In genomic region chr5:148342061-148342741, GRCm38 (mm10) we compare ENCODE assay signal across 8 mouse cellular contexts. TPM values are rescaled to one million over a fixed set of nuclear protein-coding genes. Genes with fewer than 3 reads are reported as not detected.
DNase-seq lines count a peak whose midpoint lies in the region; ATAC-seq and TF ChIP-seq lines count a peak whose summit lies in the region.

No protein-coding gene starts in this region.

- ATAC-seq in lung, embryonic 16.5 days (ENCODE audit: low read depth) = peak; percentile 87

- H3K36me3 ChIP-seq in embryonic facial prominence, embryonic 10.5 days (replicated peaks) = peaks cover 30% of the 10 kb centered on the region
- 0 out of 2 replicates have a peak, but pooled peaks cover 2% of the 10 kb centered on the region for H3K36me3 ChIP-seq in lung, embryonic 16.5 days (ENCODE audit: control insufficient read depth, insufficient read depth, low read length)

- H3K4me2 ChIP-seq in lung, embryonic 16.5 days (ENCODE audit: low read depth, low read length) = peak overlapping the region; percentile 28

- no peak for DNase-seq in gastrocnemius, adult 2 months
- no peak for DNase-seq in gastrocnemius, postnatal 14 days
- DNase-seq in embryonic facial prominence, embryonic 10.5 days (ENCODE audit: low spot score) = peak; percentile 52
- DNase-seq in heart, postnatal 10 days = peak; percentile 78 to 79
- DNase-seq in kidney, postnatal 25 days = peak; percentile 41 to 67
- DNase-seq in cerebellum, adult 11-12 months = no peak

- no peak for TF ChIP-seq POLR2A in olfactory bulb, adult 2 months (IDR thresholded peaks at IDR 0.05; ENCODE audit: insufficient read depth, low read depth, low read length)

- H3K9ac ChIP-seq in lung, embryonic 16.5 days (ENCODE audit: low read length) = 0 out of 2 replicates have a peak overlapping the region, but pooled peaks have one; percentile 24

- 34% methylated on average over 26 of the region's 26 CpGs for WGBS in embryonic facial prominence, embryonic 10.5 days
- 27% methylated on average over 26 of the region's 26 CpGs for whole genome bisulfite sequencing in lung, embryonic 16.5 days
- WGBS in olfactory bulb, adult 2 months = 52% methylated on average over 26 of the region's 26 CpGs

- H3K4me1 ChIP-seq in embryonic facial prominence, embryonic 10.5 days = peaks cover 13% of the 10 kb centered on the region
- no peaks in the 10 kb centered on the region for H3K4me1 ChIP-seq in lung, embryonic 16.5 days (replicated peaks; ENCODE audit: control insufficient read depth, insufficient read depth, low read length)
- peaks cover 13% of the 10 kb centered on the region for H3K4me1 ChIP-seq in olfactory bulb, adult 2 months (ENCODE audit: control insufficient read depth, insufficient read depth, low read length)

- no peaks in the 10 kb centered on the region for H3K9me3 ChIP-seq in embryonic facial prominence, embryonic 10.5 days
- no peaks in the 10 kb centered on the region for H3K9me3 ChIP-seq in lung, embryonic 16.5 days (ENCODE audit: control insufficient read depth, low read length)

- intact Hi-C loops in gastrocnemius, adult 2 months (cut with DNase I) = no loop called here
- intact Hi-C loops in gastrocnemius, postnatal 14 days (cut with DNase I; ENCODE audit: low total_unique reads) = no loop called here
- intact Hi-C loops in heart, postnatal 10 days (cut with DNase I) = loop anchor here (5.0 kb wide), 2 partner anchors 55 to 205 kb away; partner anchors contain the start of gene Slc7a1

- H3K27ac ChIP-seq in gastrocnemius, adult 2 months = peak overlapping the region; percentile 68
- peak overlapping the region; percentile 57; the same call in 1 of the 2 replicates for H3K27ac ChIP-seq in embryonic facial prominence, embryonic 10.5 days (replicated peaks)
- peak overlapping the region; percentile 43 for H3K27ac ChIP-seq in lung, embryonic 16.5 days (ENCODE audit: low read length)
- peak overlapping the region; percentile 27; the same call in 1 of the 2 replicates for H3K27ac ChIP-seq in olfactory bulb, adult 2 months (ENCODE audit: insufficient read depth, low read depth, low read length)

- peak overlapping the region; percentile 62 for H3K4me3 ChIP-seq in gastrocnemius, adult 2 months
- H3K4me3 ChIP-seq in embryonic facial prominence, embryonic 10.5 days = peak overlapping the region; percentile 41
- H3K4me3 ChIP-seq in lung, embryonic 16.5 days (ENCODE audit: low read length) = peak overlapping the region; percentile 0; the same call in 1 of the 2 replicates
- peak overlapping the region; percentile 25 for H3K4me3 ChIP-seq in olfactory bulb, adult 2 months (ENCODE audit: insufficient read depth, low read depth, low read length)

- H3K27me3 ChIP-seq in embryonic facial prominence, embryonic 10.5 days (replicated peaks; ENCODE audit: low read depth, poor library complexity, severe bottlenecking) = no peaks in the 10 kb centered on the region
- no peaks in the 10 kb centered on the region for H3K27me3 ChIP-seq in lung, embryonic 16.5 days (ENCODE audit: control insufficient read depth, insufficient read depth, low read depth, low read length)

- no peak for TF ChIP-seq CTCF in gastrocnemius, adult 2 months (IDR thresholded peaks at IDR 0.05)
- TF ChIP-seq CTCF in olfactory bulb, adult 2 months (IDR thresholded peaks at IDR 0.05; ENCODE audit: insufficient read depth, low read depth, low read length) = no peak

RNA-seq across cellular contexts. Expression of gene Slc7a1, which starts 57.5 kb away (rescaled TPM):
- total RNA-seq in gastrocnemius, adult 2 months (2021) = 1 to 10 TPM; 2.4 to 3.0 TPM
- total RNA-seq in gastrocnemius, postnatal 14 days (2021) = 1 to 10 TPM; 4.4 to 7.1 TPM
- polyA plus RNA-seq in embryonic facial prominence, embryonic 10.5 days (2016; fragmentation: Nextera tagmentation; extraction: Ambion mirVana) = 13.0 and 13.5 TPM in 2 replicates
- total RNA-seq in heart, postnatal 10 days (2021) = 10 to 100 TPM; 22.5 to 23.5 TPM
- polyA plus RNA-seq in lung, embryonic 16.5 days (2015; fragmentation: Nextera tagmentation; extraction: Ambion mirVana) = 11.9 and 12.9 TPM in 2 replicates
- not detected in 2 replicates for polyA plus RNA-seq in olfactory bulb, adult 2 months (2012; ENCODE audit: insufficient read depth, insufficient read length, low replicate concordance, missing spikeins)

Comparison
In these comparisons a context has a peak if more than half of its experiments do, and no peak if none do; other contexts are left out.
1. DNase-seq: peak in embryonic facial prominence, embryonic 10.5 days (single experiment), heart, postnatal 10 days (2 of 2) and kidney, postnatal 25 days (2 of 2); none in gastrocnemius, adult 2 months (single experiment), gastrocnemius, postnatal 14 days (single experiment) and cerebellum, adult 11-12 months (single experiment).
2. H3K4me3 ChIP-seq: peak in every context shown above with its lines; median percentile 62 in gastrocnemius, adult 2 months; 41 in embryonic facial prominence, embryonic 10.5 days; 25 in olfactory bulb, adult 2 months; 0 in lung, embryonic 16.5 days.
3. Peak in every context shown above with its lines, with median percentiles within 50 percentile points of each other: H3K27ac ChIP-seq.